Mouse (Mus musculus): Measurements from ENCODE around the gene Ccdc57. TPM values are rescaled to one million over a fixed set of nuclear protein-coding genes. Genes with fewer than 3 reads are reported as not detected.

Ccdc57 gene
- polyA plus RNA-seq, 1 experiment from 2014 or later = 4.5 TPM

Other genes starting within 250 kb of the Ccdc57 start
- 118 and 124 TPM in 2 replicates for gene Cenpx, start 219.1 kb downstream of the Ccdc57 start, polyA plus RNA-seq (2014; fragmentation: Nextera tagmentation; extraction: Ambion mirVana)
- 35.0 and 35.9 TPM in 2 replicates for gene Lrrc45, start 218.9 kb downstream of the Ccdc57 start, polyA plus RNA-seq (2014; fragmentation: Nextera tagmentation; extraction: Ambion mirVana)
- 9.7 and 10.9 TPM in 2 replicates for gene Rac3, start 211.4 kb downstream of the Ccdc57 start, polyA plus RNA-seq (2014; fragmentation: Nextera tagmentation; extraction: Ambion mirVana)
- 10.7 and 11.7 TPM in 2 replicates for gene Dcxr, start 205.6 kb downstream of the Ccdc57 start, polyA plus RNA-seq (2014; fragmentation: Nextera tagmentation; extraction: Ambion mirVana)
- gene Cbr2, start 200.8 kb downstream of the Ccdc57 start, polyA plus RNA-seq (2014; fragmentation: Nextera tagmentation; extraction: Ambion mirVana) = 3.3 and 3.7 TPM in 2 replicates
- gene Hmga1b, start 170.1 kb downstream of the Ccdc57 start, polyA plus RNA-seq (2014; fragmentation: Nextera tagmentation; extraction: Ambion mirVana) = 9.0 and 11.0 TPM in 2 replicates
- gene Rfng, start 148.7 kb downstream of the Ccdc57 start, polyA plus RNA-seq (2014; fragmentation: Nextera tagmentation; extraction: Ambion mirVana) = 16.2 and 21.2 TPM in 2 replicates
- gene Gps1, start 148.6 kb downstream of the Ccdc57 start, polyA plus RNA-seq (2014; fragmentation: Nextera tagmentation; extraction: Ambion mirVana) = 262 and 276 TPM in 2 replicates
- gene Dus1l, start 136.5 kb downstream of the Ccdc57 start, polyA plus RNA-seq (2014; fragmentation: Nextera tagmentation; extraction: Ambion mirVana) = 72.4 and 72.8 TPM in 2 replicates
- 56.1 and 66.1 TPM in 2 replicates for gene Fasn, start 108.3 kb downstream of the Ccdc57 start, polyA plus RNA-seq (2014; fragmentation: Nextera tagmentation; extraction: Ambion mirVana)
- 30.7 and 40.8 TPM in 2 replicates for gene Slc16a3, start 15.6 kb upstream of the Ccdc57 start, polyA plus RNA-seq (2014; fragmentation: Nextera tagmentation; extraction: Ambion mirVana)
- gene Csnk1d, start 58.5 kb upstream of the Ccdc57 start, polyA plus RNA-seq (2014; fragmentation: Nextera tagmentation; extraction: Ambion mirVana) = 60.3 and 66.1 TPM in 2 replicates
- gene Cd7, start 106.5 kb upstream of the Ccdc57 start, polyA plus RNA-seq (2014; fragmentation: Nextera tagmentation; extraction: Ambion mirVana) = not detected in 2 replicates
- gene Sectm1b, start 130.7 kb upstream of the Ccdc57 start, polyA plus RNA-seq (2014; fragmentation: Nextera tagmentation; extraction: Ambion mirVana) = not detected in 2 replicates
- not detected in 2 replicates for gene Sectm1a, start 148.3 kb upstream of the Ccdc57 start, polyA plus RNA-seq (2014; fragmentation: Nextera tagmentation; extraction: Ambion mirVana)
- gene Tex19.2, start 185.8 kb upstream of the Ccdc57 start, polyA plus RNA-seq (2014; fragmentation: Nextera tagmentation; extraction: Ambion mirVana) = not detected in 2 replicates
- gene Tex19.1, start 213.3 kb upstream of the Ccdc57 start, polyA plus RNA-seq (2014; fragmentation: Nextera tagmentation; extraction: Ambion mirVana) = 0.24 TPM in 1 of 2 replicates, not detected in the other
- gene Uts2r, start 227.4 kb upstream of the Ccdc57 start, polyA plus RNA-seq (2014; fragmentation: Nextera tagmentation; extraction: Ambion mirVana) = 0.17 TPM in 1 of 2 replicates, not detected in the other